Mouse (Mus musculus): Measurements from ENCODE around the gene Zkscan7.

DNA sequence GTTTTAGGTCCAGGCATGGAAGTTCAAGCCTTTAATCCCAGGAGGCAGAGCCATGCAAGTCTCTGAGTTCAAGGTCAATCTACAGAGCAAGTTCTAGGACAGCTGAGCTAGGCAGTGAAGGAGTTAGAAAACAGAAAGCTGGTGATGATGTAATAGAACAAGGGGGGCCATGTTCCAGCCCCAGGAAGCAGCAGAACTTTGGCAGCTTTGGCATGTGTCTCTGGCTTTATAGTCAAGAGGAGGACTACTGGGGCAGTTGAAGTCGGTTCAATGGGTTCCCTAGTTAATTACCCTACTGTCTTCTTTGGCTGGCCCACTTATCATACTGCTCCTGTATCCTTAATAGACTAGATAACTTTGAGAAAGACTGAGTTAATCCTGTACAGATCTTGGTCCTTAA lies 10.8 kb upstream of the Zkscan7 start:
- TF ChIP-seq POLR2A (IDR thresholded peaks at IDR 0.05; ENCODE audit: low read depth, low read length) (no peak), CTCF (conservative IDR thresholded peaks at IDR 0.05; ENCODE audit: insufficient read depth, insufficient read length, low read depth, low read length) (no peak)

Measured in kidney, adult 2 months (tissue).